13 mouse cellular contexts compared by ENCODE assay signal in the genomic region with DNA sequence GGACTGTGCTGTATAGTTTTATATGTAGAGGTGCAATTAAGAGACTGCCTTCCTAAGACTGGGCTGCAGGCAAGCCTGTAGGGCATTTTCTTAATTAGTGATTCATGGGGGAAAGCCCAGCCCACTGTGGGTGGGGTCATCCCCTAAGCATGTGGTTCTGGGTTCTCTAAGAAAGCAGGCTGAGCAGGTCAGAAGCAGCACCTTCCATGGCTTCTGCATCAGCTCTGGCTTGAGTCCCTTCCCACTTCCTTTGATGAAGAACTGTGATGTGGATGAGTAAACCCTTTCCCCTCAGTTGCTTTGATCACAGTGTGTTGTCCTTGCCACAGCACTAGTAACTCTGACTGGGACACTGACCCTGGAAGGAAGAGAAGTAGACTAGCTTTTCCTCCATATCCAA.
"Had no signal": no experiment of that assay in that cellular context is flagged by ENCODE, and none has a peak within 500 bp of the region (broad histone marks: within the 10 kb centered on the region; RNA-seq: fewer than 3 reads in every experiment).

No protein-coding gene starts in this region.

- H3K4me1 ChIP-seq: limb, embryonic 15.5 days; midbrain, embryonic 10.5 days; neural tube, embryonic 12.5 days; stomach, embryonic 15.5 days had no signal

- ATAC-seq: liver, embryonic 12.5 days had no signal

- H3K36me3 ChIP-seq: limb, embryonic 15.5 days; liver, embryonic 12.5 days; midbrain, embryonic 10.5 days; neural tube, embryonic 12.5 days; stomach, embryonic 15.5 days had no signal

- H3K27ac ChIP-seq: limb, embryonic 15.5 days; liver, embryonic 12.5 days; midbrain, embryonic 10.5 days; neural tube, embryonic 12.5 days; stomach, embryonic 15.5 days had no signal

- H3K4me2 ChIP-seq: limb, embryonic 15.5 days; liver, embryonic 12.5 days; lung, embryonic 14.5 days; neural tube, embryonic 12.5 days; stomach, embryonic 15.5 days had no signal

- H3K27me3 ChIP-seq: limb, embryonic 15.5 days; liver, embryonic 12.5 days; neural tube, embryonic 12.5 days; stomach, embryonic 15.5 days had no signal

- H3K9me3 ChIP-seq: limb, embryonic 15.5 days; liver, embryonic 12.5 days; midbrain, embryonic 10.5 days; neural tube, embryonic 12.5 days; stomach, embryonic 15.5 days had no signal

- H3K4me3 ChIP-seq: limb, embryonic 15.5 days; liver, embryonic 12.5 days; midbrain, embryonic 10.5 days; neural tube, embryonic 12.5 days; stomach, embryonic 15.5 days had no signal

- DNase-seq: kidney, postnatal 14 days; lung, embryonic 14.5 days; lung, postnatal 10 days; lung, postnatal 4 days; midbrain, embryonic 14.5 days; right cerebral cortex, postnatal 4 days; thymus, adult 2 months; thymus, postnatal 25 days had no signal

- H3K9ac ChIP-seq: limb, embryonic 15.5 days; liver, embryonic 12.5 days; lung, embryonic 14.5 days; neural tube, embryonic 12.5 days; stomach, embryonic 15.5 days had no signal
